Mouse (Mus musculus) neural tube, embryonic 14.5 days (tissue): ENCODE data around the gene Pi4ka. TPM values are rescaled to one million over a fixed set of nuclear protein-coding genes. Genes with fewer than 3 reads are reported as not detected.
A peak's percentile ranks its signal among the peaks of the same experiment; 100 is the strongest.

ENCODE experiments used
- ATAC-seq: fragments of 200-750 bp; cut with Nextera tagmentation; 2 replicates; pipeline ENCODE4 v1.8.0; 2017; ENCODE audit warnings: low read depth, mild to moderate bottlenecking, moderate TSS enrichment, moderate library complexity
- H3K27ac ChIP-seq: fragments of 300-500 bp; sonication (generic); 2 replicates; pipeline ENCODE4 v1.5.1; 2014; ENCODE audit warnings: low read depth, mild to moderate bottlenecking, control low read depth, low read length, moderate library complexity, mixed read lengths
- H3K27me3 ChIP-seq: fragments of 300-500 bp; sonication (generic); 2 replicates; pipeline ENCODE4 v1.6.1; 2014; ENCODE audit warnings: low read length; ENCODE audit not compliant: control insufficient read depth, insufficient read depth
- H3K36me3 ChIP-seq: fragments of 300-500 bp; sonication (generic); 2 replicates; pipeline ENCODE4 v1.6.1; 2014; ENCODE audit warnings: low read length, mixed read lengths; ENCODE audit not compliant: control insufficient read depth, insufficient read depth
- H3K4me1 ChIP-seq: fragments of 300-500 bp; sonication (generic); 2 replicates; pipeline ENCODE4 v1.6.1; 2014; ENCODE audit warnings: low read length; ENCODE audit not compliant: control insufficient read depth, insufficient read depth
- H3K4me2 ChIP-seq: fragments of 300-500 bp; sonication (generic); 2 replicates; pipeline ENCODE4 v1.6.1; 2014; ENCODE audit warnings: mild to moderate bottlenecking, low read depth, low read length, control low read depth
- H3K4me3 ChIP-seq: fragments of 300-500 bp; sonication (generic); 2 replicates; pipeline ENCODE4 v1.5.1; 2014; ENCODE audit warnings: low read depth, low read length, control low read depth, mixed read lengths
- H3K9ac ChIP-seq: fragments of 300-500 bp; sonication (generic); replicated peaks from 2 replicates; pipeline ENCODE4 v1.6.1; 2014; ENCODE audit warnings: low read depth, mild to moderate bottlenecking, control low read depth, low read length, mixed read lengths
- H3K9me3 ChIP-seq: fragments of 300-500 bp; sonication (generic); 2 replicates; pipeline ENCODE4 v1.6.1; 2016; ENCODE audit warnings: low read length; ENCODE audit not compliant: control insufficient read depth
- WGBS: fragments of 180-500 bp; shearing (Covaris S2); extraction: QIAGEN DNeasy Blood & Tissue Kit; methylation state at CpG from one replicate; pipeline ENCODE4 v1.1.7; 2014; 5-methylcytosine and 5-hydroxymethylcytosine counted together
- polyA plus RNA-seq: library from polyadenylated mRNA; unstranded; fragments of >200 nt; fragmentation: Nextera tagmentation; extraction: Ambion mirVana; gene quantifications from 2 replicates; pipeline ENCODE4 v1.2.1, GENCODE M21; 2014

The Pi4ka gene
- polyA plus RNA-seq, result 73.0 and 83.1 TPM in 2 replicates

GRCm38 (mm10) chr16:17405736-17406443 lies at the start of gene Pi4ka, which contains the start of gene Snap29:
Gene Pi4ka (minus strand): TSS chr16:17406314.
Gene Snap29 (plus strand): TSS chr16:17405986.
- Histone ChIP-seq H3K9me3 (no peaks in the 10 kb centered on the region), H3K4me2 (peak within 1 kb of the TSS; percentile 66), H3K9ac (peak within 1 kb of the TSS; percentile 79), H3K4me1 (peaks cover 21% of the 10 kb centered on the region), H3K36me3 (no peaks in the 10 kb centered on the region), H3K27ac (peak within 1 kb of the TSS; percentile 85), H3K4me3 (peak within 1 kb of the TSS; percentile 77), H3K27me3 (no peaks in the 10 kb centered on the region)
- ATAC-seq, result peak; percentile 98
- 1% methylated on average over 62 of the region's 69 CpGs for WGBS

- Histone ChIP-seq H3K4me1 (peaks cover 19% of the 10 kb centered on the region), H3K9ac (peak overlapping the region; percentile 94), H3K4me3 (peak overlapping the region; percentile 94), H3K36me3 (peaks cover 10% of the 10 kb centered on the region; the same call in 1 of the 2 replicates), H3K4me2 (peak overlapping the region; percentile 95), H3K27ac (peak overlapping the region; percentile 93), H3K9me3 (no peaks in the 10 kb centered on the region), H3K27me3 (no peaks in the 10 kb centered on the region)
- WGBS, result under 1% methylated on average over 24 of the region's 24 CpGs
- ATAC-seq, result peak; percentile 55
Observed at GRCm38 (mm10) chr16:17452373-17452715, 46.2 kb upstream of the Pi4ka start.

GRCm38 (mm10) chr16:17451541-17452372 lies 45.6 kb upstream of the Pi4ka start, which contains the start of gene Crkl:
Gene Crkl (plus strand): TSS chr16:17451987.
- Histone ChIP-seq H3K27me3 (no peaks in the 10 kb centered on the region), H3K4me3 (peak within 1 kb of the TSS; percentile 94), H3K4me2 (peak within 1 kb of the TSS; percentile 95), H3K4me1 (peaks cover 19% of the 10 kb centered on the region), H3K9me3 (no peaks in the 10 kb centered on the region), H3K9ac (peak within 1 kb of the TSS; percentile 94), H3K27ac (peak within 1 kb of the TSS; percentile 93), H3K36me3 (peaks cover 8% of the 10 kb centered on the region; the same call in 1 of the 2 replicates)
- ATAC-seq, result peak; percentile 98
- under 1% methylated on average over 63 of the region's 63 CpGs for WGBS

GRCm38 (mm10) chr16:17432576-17432975 lies 26.5 kb upstream of the Pi4ka start:
- ATAC-seq, result no peak
- H3K9ac ChIP-seq, result no peak overlapping the region
- no peaks in the 10 kb centered on the region for H3K4me1 ChIP-seq
- 87% methylated on average over 2 of the region's 2 CpGs for WGBS
- H3K36me3 ChIP-seq, result peaks cover 16% of the 10 kb centered on the region; the same call in 1 of the 2 replicates
- H3K27me3 ChIP-seq, result no peaks in the 10 kb centered on the region
- H3K4me2 ChIP-seq, result no peak overlapping the region
- H3K9me3 ChIP-seq, result no peaks in the 10 kb centered on the region
- H3K27ac ChIP-seq, result no peak overlapping the region
- H3K4me3 ChIP-seq, result no peak overlapping the region

GRCm38 (mm10) chr16:17423021-17423420 lies 16.9 kb upstream of the Pi4ka start:
- no peak for ATAC-seq
- no peaks in the 10 kb centered on the region for H3K9me3 ChIP-seq
- no peaks in the 10 kb centered on the region for H3K4me1 ChIP-seq
- no peak overlapping the region for H3K4me2 ChIP-seq
- H3K9ac ChIP-seq, result no peak overlapping the region
- H3K27me3 ChIP-seq, result no peaks in the 10 kb centered on the region
- H3K4me3 ChIP-seq, result no peak overlapping the region
- H3K36me3 ChIP-seq, result peaks cover 44% of the 10 kb centered on the region; the same call in 1 of the 2 replicates
- H3K27ac ChIP-seq, result no peak overlapping the region
- WGBS, result 88% methylated on average over 3 of the region's 3 CpGs

- H3K4me1 ChIP-seq, result peaks cover 12% of the 10 kb centered on the region
- no peak for ATAC-seq
- WGBS, result 72% methylated on average over 4 of the region's 4 CpGs
Observed at GRCm38 (mm10) chr16:17410209-17410608, 4.1 kb upstream of the Pi4ka start.

GRCm38 (mm10) chr16:17409046-17409445 lies 2.9 kb upstream of the Pi4ka start:
- no peak for ATAC-seq
- 94% methylated on average over 2 of the region's 2 CpGs for WGBS
- peaks cover 21% of the 10 kb centered on the region for H3K4me1 ChIP-seq
- no peaks in the 10 kb centered on the region for H3K36me3 ChIP-seq
- H3K9me3 ChIP-seq, result no peaks in the 10 kb centered on the region
- no peak overlapping the region for H3K4me2 ChIP-seq
- no peaks in the 10 kb centered on the region for H3K27me3 ChIP-seq
- H3K27ac ChIP-seq, result no peak overlapping the region
- no peak overlapping the region for H3K4me3 ChIP-seq
- no peak overlapping the region for H3K9ac ChIP-seq

More at GRCm38 (mm10) chr16:17410209-17410608, 4.1 kb upstream of the Pi4ka start:
- no peak overlapping the region for H3K4me3 ChIP-seq
- no peaks in the 10 kb centered on the region for H3K36me3 ChIP-seq
- no peak overlapping the region for H3K27ac ChIP-seq
- H3K4me2 ChIP-seq, result no peak overlapping the region
- H3K9ac ChIP-seq, result no peak overlapping the region
- H3K9me3 ChIP-seq, result no peaks in the 10 kb centered on the region
- no peaks in the 10 kb centered on the region for H3K27me3 ChIP-seq

GRCm38 (mm10) chr16:17406512-17407231 lies 558 bp upstream of the Pi4ka start:
- no peaks in the 10 kb centered on the region for H3K36me3 ChIP-seq

More at GRCm38 (mm10) chr16:17406512-17407231, 558 bp upstream of the Pi4ka start:
- H3K9ac ChIP-seq, result peak overlapping the region; percentile 79
- 39% methylated on average over 9 of the region's 9 CpGs for WGBS
- H3K4me3 ChIP-seq, result peak overlapping the region; percentile 77
- H3K9me3 ChIP-seq, result no peaks in the 10 kb centered on the region
- no peak for ATAC-seq
- peaks cover 21% of the 10 kb centered on the region for H3K4me1 ChIP-seq
- peak overlapping the region; percentile 66 for H3K4me2 ChIP-seq
- H3K27me3 ChIP-seq, result no peaks in the 10 kb centered on the region
- H3K27ac ChIP-seq, result no peak overlapping the region
